ENCODE assay signal across 9 mouse cellular contexts in genomic region chr9:43729450-43730266, GRCm38 (mm10). TPM values are rescaled to one million over a fixed set of nuclear protein-coding genes. Genes with fewer than 3 reads are reported as not detected.
DNase-seq lines count a peak whose midpoint lies in the region; ATAC-seq and TF ChIP-seq lines count a peak whose summit lies in the region.
"Had no signal": no experiment of that assay in that cellular context is flagged by ENCODE, and none has a peak within 500 bp of the region (broad histone marks: within the 10 kb centered on the region; RNA-seq: fewer than 3 reads in every experiment).

No protein-coding gene starts in this region.

- no peaks in the 10 kb centered on the region for H3K36me3 ChIP-seq in forebrain, embryonic 13.5 days (ENCODE audit: poor library complexity, severe bottlenecking)
- H3K36me3 ChIP-seq in forebrain, embryonic 11.5 days (ENCODE audit: control insufficient read depth, insufficient read depth, low read length), result no peaks in the 10 kb centered on the region
- H3K36me3 ChIP-seq in neural tube, embryonic 13.5 days, result no peaks in the 10 kb centered on the region
- no peaks in the 10 kb centered on the region for H3K36me3 ChIP-seq in neural tube, embryonic 15.5 days
- H3K36me3 ChIP-seq in stomach, embryonic 14.5 days (ENCODE audit: control insufficient read depth, insufficient read depth, low read length), result no peaks in the 10 kb centered on the region
- H3K36me3 ChIP-seq: limb, embryonic 13.5 days had no signal

- no peaks in the 10 kb centered on the region; the same call in 1 of the 2 replicates for H3K27me3 ChIP-seq in forebrain, embryonic 13.5 days
- no peaks in the 10 kb centered on the region for H3K27me3 ChIP-seq in forebrain, embryonic 11.5 days (ENCODE audit: control insufficient read depth, insufficient read depth, low read length)
- H3K27me3 ChIP-seq in neural tube, embryonic 13.5 days, result peaks cover 10% of the 10 kb centered on the region
- 0 out of 2 replicates have a peak, but pooled peaks cover 2% of the 10 kb centered on the region for H3K27me3 ChIP-seq in neural tube, embryonic 15.5 days (replicated peaks)
- no peaks in the 10 kb centered on the region for H3K27me3 ChIP-seq in stomach, embryonic 14.5 days (ENCODE audit: control insufficient read depth, insufficient read depth, low read length)

- WGBS in forebrain, embryonic 13.5 days, result 17% methylated on average over 10 of the region's 10 CpGs
- WGBS in forebrain, embryonic 11.5 days, result 21% methylated on average over 10 of the region's 10 CpGs
- 10% methylated on average over 10 of the region's 10 CpGs for WGBS in neural tube, embryonic 13.5 days
- WGBS in neural tube, embryonic 15.5 days, result 10% methylated on average over 10 of the region's 10 CpGs
- 10% methylated on average over 10 of the region's 10 CpGs for WGBS in stomach, embryonic 14.5 days

- H3K9me3 ChIP-seq in forebrain, embryonic 13.5 days (replicated peaks), result no peaks in the 10 kb centered on the region
- H3K9me3 ChIP-seq in forebrain, embryonic 11.5 days (ENCODE audit: control insufficient read depth, low read length), result no peaks in the 10 kb centered on the region
- no peaks in the 10 kb centered on the region for H3K9me3 ChIP-seq in neural tube, embryonic 13.5 days
- H3K9me3 ChIP-seq in neural tube, embryonic 15.5 days (replicated peaks), result no peaks in the 10 kb centered on the region
- no peaks in the 10 kb centered on the region for H3K9me3 ChIP-seq in stomach, embryonic 14.5 days (ENCODE audit: control insufficient read depth, low read depth, low read length)
- H3K9me3 ChIP-seq: limb, embryonic 13.5 days had no signal

- no peak overlapping the region for H3K4me3 ChIP-seq in forebrain, embryonic 13.5 days
- no peak overlapping the region for H3K4me3 ChIP-seq in forebrain, embryonic 11.5 days (ENCODE audit: low read depth, low read length)
- no peak overlapping the region for H3K4me3 ChIP-seq in neural tube, embryonic 13.5 days
- no peak overlapping the region for H3K4me3 ChIP-seq in neural tube, embryonic 15.5 days (replicated peaks)
- no peak overlapping the region for H3K4me3 ChIP-seq in stomach, embryonic 14.5 days (ENCODE audit: low read depth, low read length)
- H3K4me3 ChIP-seq in left cerebral cortex, adult 2 months, result no peak overlapping the region
- H3K4me3 ChIP-seq: limb, embryonic 13.5 days had no signal

- H3K4me1 ChIP-seq in forebrain, embryonic 13.5 days, result peaks cover 29% of the 10 kb centered on the region
- H3K4me1 ChIP-seq in forebrain, embryonic 11.5 days (replicated peaks; ENCODE audit: control insufficient read depth, insufficient read depth, low read length), result peaks cover 5% of the 10 kb centered on the region; the same call in 1 of the 2 replicates
- H3K4me1 ChIP-seq in neural tube, embryonic 13.5 days (replicated peaks), result peaks cover 47% of the 10 kb centered on the region
- H3K4me1 ChIP-seq in neural tube, embryonic 15.5 days, result peaks cover 35% of the 10 kb centered on the region
- peaks cover 10% of the 10 kb centered on the region; the same call in 1 of the 2 replicates for H3K4me1 ChIP-seq in stomach, embryonic 14.5 days (ENCODE audit: control insufficient read depth, insufficient read depth, low read length)

- no peak overlapping the region for H3K4me2 ChIP-seq in forebrain, embryonic 13.5 days
- H3K4me2 ChIP-seq in forebrain, embryonic 11.5 days (ENCODE audit: low read depth, low read length, severe bottlenecking), result no peak overlapping the region
- peak overlapping the region; percentile 13; the same call in 1 of the 2 replicates for H3K4me2 ChIP-seq in neural tube, embryonic 13.5 days
- no peak overlapping the region for H3K4me2 ChIP-seq in neural tube, embryonic 15.5 days
- H3K4me2 ChIP-seq in stomach, embryonic 14.5 days (replicated peaks; ENCODE audit: low read depth, low read length), result no peak overlapping the region
- H3K4me2 ChIP-seq: limb, embryonic 13.5 days had no signal

- no peak for DNase-seq in forebrain, embryonic 11.5 days (ENCODE audit: low spot score)
- peak; percentile 78 to 87 for DNase-seq in lung, adult 18-20 months
- DNase-seq in left cerebral cortex, adult 2 months (ENCODE audit: extremely low spot score in 1 of 2, low spot score in 2 of 2), result no peak
- no peak for DNase-seq in layer of hippocampus, adult 11-12 months (ENCODE audit: low spot score)

- ATAC-seq in forebrain, embryonic 13.5 days, result no peak
- ATAC-seq in forebrain, embryonic 11.5 days (replicated peaks; ENCODE audit: low FRiP score), result no peak
- 0 out of 2 replicates have a peak, but pooled peaks have one; percentile 17 for ATAC-seq in neural tube, embryonic 13.5 days (ENCODE audit: low read depth)
- no peak for ATAC-seq in neural tube, embryonic 15.5 days (ENCODE audit: low FRiP score)
- peak; percentile 81 for ATAC-seq in stomach, embryonic 14.5 days (ENCODE audit: insufficient number of reproducible peaks, insufficient read depth, low FRiP score, low read depth)

- TF ChIP-seq CTCF in left cerebral cortex, adult 2 months (IDR thresholded peaks at IDR 0.05), result no peak

- H3K27ac ChIP-seq in forebrain, embryonic 13.5 days, result no peak overlapping the region
- H3K27ac ChIP-seq in forebrain, embryonic 11.5 days (ENCODE audit: low read depth, low read length), result no peak overlapping the region
- H3K27ac ChIP-seq in neural tube, embryonic 13.5 days (replicated peaks), result peak overlapping the region; percentile 42; the same call in 1 of the 2 replicates
- H3K27ac ChIP-seq in neural tube, embryonic 15.5 days (replicated peaks), result no peak overlapping the region
- no peak overlapping the region for H3K27ac ChIP-seq in stomach, embryonic 14.5 days (ENCODE audit: low read length)
- H3K27ac ChIP-seq in left cerebral cortex, adult 2 months, result no peak overlapping the region
- H3K27ac ChIP-seq: limb, embryonic 13.5 days had no signal

- H3K9ac ChIP-seq in forebrain, embryonic 13.5 days, result 0 out of 2 replicates have a peak overlapping the region, but pooled peaks have one; percentile 37
- no peak overlapping the region for H3K9ac ChIP-seq in forebrain, embryonic 11.5 days (ENCODE audit: low read length)
- H3K9ac ChIP-seq in neural tube, embryonic 13.5 days, result peak overlapping the region; percentile 43
- no peak overlapping the region for H3K9ac ChIP-seq in neural tube, embryonic 15.5 days (replicated peaks)
- no peak overlapping the region for H3K9ac ChIP-seq in stomach, embryonic 14.5 days (replicated peaks; ENCODE audit: low read depth, low read length)
- H3K9ac ChIP-seq: limb, embryonic 13.5 days had no signal

- intact Hi-C loops in left cerebral cortex, adult 2 months (cut with DNase I), result no loop called here

RNA-seq across cellular contexts. Expression of gene Nectin1, which starts 14.1 kb away (rescaled TPM):
- polyA plus RNA-seq in forebrain, embryonic 13.5 days (2015; fragmentation: Nextera tagmentation; extraction: Ambion mirVana), result 8.8 and 10.0 TPM in 2 replicates
- polyA plus RNA-seq in forebrain, embryonic 11.5 days (2014; fragmentation: Nextera tagmentation; extraction: Ambion mirVana), result 12.3 and 12.4 TPM in 2 replicates
- 12.0 and 14.1 TPM in 2 replicates for polyA plus RNA-seq in neural tube, embryonic 13.5 days (2015; fragmentation: Nextera tagmentation; extraction: Ambion mirVana)
- polyA plus RNA-seq in neural tube, embryonic 15.5 days (2015; fragmentation: Nextera tagmentation; extraction: Ambion mirVana), result 14.0 and 14.9 TPM in 2 replicates
- polyA plus RNA-seq in stomach, embryonic 14.5 days (2014; fragmentation: Nextera tagmentation; extraction: Ambion mirVana), result 10.5 and 11.1 TPM in 2 replicates
- 100 to 1,000 TPM; 112 to 114 TPM for total RNA-seq in left cerebral cortex, adult 2 months (2021)

Comparison
In these comparisons a context has a peak if more than half of its experiments do, and no peak if none do; other contexts are left out.
1. ATAC-seq: peak in neural tube, embryonic 13.5 days (single experiment) and stomach, embryonic 14.5 days (single experiment); none in forebrain, embryonic 13.5 days (single experiment), forebrain, embryonic 11.5 days (single experiment) and neural tube, embryonic 15.5 days (single experiment).
2. H3K9ac ChIP-seq: peak in forebrain, embryonic 13.5 days (single experiment) and neural tube, embryonic 13.5 days (single experiment); none in forebrain, embryonic 11.5 days (single experiment), neural tube, embryonic 15.5 days (single experiment) and stomach, embryonic 14.5 days (single experiment).
3. DNase-seq: peak in lung, adult 18-20 months (2 of 2); none in forebrain, embryonic 11.5 days (single experiment), left cerebral cortex, adult 2 months (0 of 2) and layer of hippocampus, adult 11-12 months (single experiment).